Mouse (Mus musculus) cortical plate, adult 2 months (tissue): ENCODE data around the gene Amz2. TPM values are rescaled to one million over a fixed set of nuclear protein-coding genes. Genes with fewer than 3 reads are reported as not detected.

Source experiments
- H3K27ac ChIP-seq: fragments of 200-500 bp; 2 replicates; pipeline ENCODE4 v1.5.1; 2012; ENCODE audit warnings: low read length, control low read depth, inconsistent platforms; ENCODE audit not compliant: insufficient read depth
- H3K4me1 ChIP-seq: fragments of 200-500 bp; 2 replicates; pipeline ENCODE4 v1.6.1; 2011; ENCODE audit warnings: low read length; ENCODE audit not compliant: control insufficient read depth, insufficient read depth
- H3K4me3 ChIP-seq: fragments of 200-500 bp; 2 replicates; pipeline ENCODE4 v1.5.1; 2011; ENCODE audit warnings: mild to moderate bottlenecking, low read length, control low read depth; ENCODE audit not compliant: insufficient read depth
- CTCF ChIP-seq: fragments of 200-500 bp; IDR thresholded peaks from 2 replicates; pipeline ENCODE4 v1.5.1; 2011; ENCODE audit warnings: mild to moderate bottlenecking, control low read depth, low read length; ENCODE audit not compliant: insufficient read depth; ENCODE audit errors: extremely low read depth
- POLR2A ChIP-seq: fragments of 200-500 bp; IDR thresholded peaks from 2 replicates; pipeline ENCODE4 v1.6.1; 2011; ENCODE audit warnings: mild to moderate bottlenecking, low read length, control low read depth; ENCODE audit not compliant: insufficient read depth; ENCODE audit errors: extremely low read depth
- polyA plus RNA-seq: library from polyadenylated mRNA; depleted of rRNA; stranded (reverse); fragments of >200 nt; gene quantifications from 2 replicates; pipeline ENCODE4 v1.2.3, GENCODE M21; 2012

The Amz2 gene
- polyA plus RNA-seq, 1 experiment, result 59.5 TPM

GRCm38 (mm10) chr11:109395291-109395690, 30.5 kb upstream of the Amz2 start:
- no peak overlapping the region for H3K27ac ChIP-seq
- no peak for TF ChIP-seq CTCF
- TF ChIP-seq POLR2A, result no peak
- H3K4me3 ChIP-seq, result no peak overlapping the region
- H3K4me1 ChIP-seq, result no peaks in the 10 kb centered on the region

- H3K27ac ChIP-seq, result no peak overlapping the region
- no peaks in the 10 kb centered on the region for H3K4me1 ChIP-seq
- TF ChIP-seq POLR2A (no peak), CTCF (no peak)
- H3K4me3 ChIP-seq, result no peak overlapping the region
Measured at GRCm38 (mm10) chr11:109406431-109406830, 19.3 kb upstream of the Amz2 start.

GRCm38 (mm10) chr11:109410197-109410980, 15.4 kb upstream of the Amz2 start:
- H3K4me1 ChIP-seq, result no peaks in the 10 kb centered on the region
- no peak overlapping the region for H3K4me3 ChIP-seq
- no peak overlapping the region for H3K27ac ChIP-seq
- TF ChIP-seq POLR2A (no peak), CTCF (no peak)

GRCm38 (mm10) chr11:109413617-109414016, 12.1 kb upstream of the Amz2 start, which contains the start of gene 9930022D16Rik:
TSS of gene 9930022D16Rik (plus strand) at chr11:109413917.
- H3K27ac ChIP-seq, result no peak within 1 kb of the TSS
- TF ChIP-seq POLR2A (no peak), CTCF (no peak)
- H3K4me3 ChIP-seq, result no peak within 1 kb of the TSS
- H3K4me1 ChIP-seq, result no peaks in the 10 kb centered on the region

GRCm38 (mm10) chr11:109414802-109415201, 10.9 kb upstream of the Amz2 start:
- no peak overlapping the region for H3K27ac ChIP-seq
- no peak overlapping the region for H3K4me3 ChIP-seq
- no peaks in the 10 kb centered on the region for H3K4me1 ChIP-seq
- TF ChIP-seq CTCF, result no peak
- no peak for TF ChIP-seq POLR2A

GRCm38 (mm10) chr11:109416709-109417420, 8.9 kb upstream of the Amz2 start:
- no peak for TF ChIP-seq CTCF
- no peak for TF ChIP-seq POLR2A
- H3K4me1 ChIP-seq, result no peaks in the 10 kb centered on the region
- no peak overlapping the region for H3K4me3 ChIP-seq
- no peak overlapping the region for H3K27ac ChIP-seq

GRCm38 (mm10) chr11:109417472-109418040, 8.2 kb upstream of the Amz2 start:
- H3K4me1 ChIP-seq, result no peaks in the 10 kb centered on the region
- H3K4me3 ChIP-seq, result no peak overlapping the region
- TF ChIP-seq POLR2A (no peak), CTCF (no peak)
- H3K27ac ChIP-seq, result no peak overlapping the region

GRCm38 (mm10) chr11:109419461-109419860, 6.3 kb upstream of the Amz2 start:
- H3K27ac ChIP-seq, result no peak overlapping the region
- H3K4me1 ChIP-seq, result no peaks in the 10 kb centered on the region
- TF ChIP-seq POLR2A (no peak), CTCF (no peak)
- H3K4me3 ChIP-seq, result no peak overlapping the region

- no peak for TF ChIP-seq CTCF
- TF ChIP-seq POLR2A, result no peak
- Histone ChIP-seq H3K27ac (no peak overlapping the region), H3K4me3 (no peak overlapping the region), H3K4me1 (no peaks in the 10 kb centered on the region)
Measured at GRCm38 (mm10) chr11:109419961-109420566, 5.7 kb upstream of the Amz2 start.
